Mouse (Mus musculus) T-cell, adult 2 months (primary cell): ENCODE results near the gene Phox2a.
A peak's percentile ranks its signal among the peaks of the same experiment; 100 is the strongest.

ENCODE experiments used
- DNase-seq: peaks from one replicate; pipeline ENCODE4 v3.0.0; 2022; ENCODE audit warnings: low spot score

Phox2a gene

DNA sequence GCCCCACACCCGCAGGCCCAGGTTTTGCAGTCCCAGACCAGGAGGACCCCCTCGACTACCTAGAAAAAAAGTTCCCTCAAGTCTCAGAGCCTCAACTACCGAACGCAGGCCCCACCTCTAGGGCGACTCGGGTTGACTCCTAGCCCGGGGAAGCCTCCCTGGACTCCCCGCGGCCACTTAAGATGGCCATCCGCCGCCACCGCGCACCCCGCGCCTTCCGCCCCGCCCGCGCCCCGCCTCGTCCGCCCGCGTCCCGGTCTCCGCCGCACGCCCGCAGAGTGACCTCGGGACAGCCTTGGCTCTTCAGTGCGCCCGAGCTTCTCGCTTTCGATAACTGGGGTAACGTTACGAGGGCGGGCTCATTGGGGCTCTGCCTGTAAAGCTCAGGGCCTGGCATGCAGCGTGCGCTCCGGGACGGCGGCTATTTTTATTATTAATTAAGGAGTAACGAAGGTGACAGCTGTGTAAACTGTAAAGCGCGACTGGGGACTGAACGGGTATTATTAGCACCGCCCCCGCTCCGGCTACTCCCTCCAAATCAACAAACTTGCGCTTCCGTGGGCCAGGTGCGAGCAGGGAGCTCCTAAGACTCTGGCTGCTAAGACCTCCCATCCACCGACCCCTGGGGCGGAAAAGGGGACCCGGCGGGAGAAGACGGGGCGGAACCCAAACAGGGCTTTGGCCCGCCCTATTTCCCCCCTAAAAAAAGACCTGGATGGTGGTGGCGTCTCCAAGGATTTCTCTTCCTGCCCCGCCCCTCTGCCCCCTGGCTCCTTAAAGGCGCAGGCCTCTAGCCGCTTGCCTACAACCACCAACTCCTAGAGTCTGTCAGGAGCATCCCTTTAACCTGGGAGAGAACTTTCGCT is 19.7 kb downstream of the Phox2a start, which contains the start of gene Inppl1:
Inppl1 (minus strand) TSS at position 624 of the 866 bp plus-strand sequence.
- peak; percentile 18 for DNase-seq

DNA sequence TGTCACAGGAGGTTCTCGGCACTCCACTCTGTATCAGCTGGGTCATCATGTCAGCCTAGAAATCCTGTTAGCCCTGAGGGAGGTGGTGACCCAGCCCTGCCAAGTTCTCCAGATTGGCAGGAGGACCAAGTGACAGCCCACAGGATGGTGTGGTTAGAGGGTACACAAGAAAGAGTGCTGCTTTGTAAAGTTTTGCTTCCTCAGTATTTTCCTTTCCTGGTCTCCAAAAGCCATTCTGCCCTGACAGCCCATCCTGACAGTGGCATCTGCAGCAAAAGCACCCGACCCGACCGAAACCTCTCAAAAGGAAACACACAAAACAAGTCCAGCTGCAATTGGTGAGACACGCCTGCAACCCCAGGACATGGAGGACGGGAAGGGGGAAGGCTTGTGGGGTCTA is 26.1 kb downstream of the Phox2a start:
- no peak for DNase-seq

DNA sequence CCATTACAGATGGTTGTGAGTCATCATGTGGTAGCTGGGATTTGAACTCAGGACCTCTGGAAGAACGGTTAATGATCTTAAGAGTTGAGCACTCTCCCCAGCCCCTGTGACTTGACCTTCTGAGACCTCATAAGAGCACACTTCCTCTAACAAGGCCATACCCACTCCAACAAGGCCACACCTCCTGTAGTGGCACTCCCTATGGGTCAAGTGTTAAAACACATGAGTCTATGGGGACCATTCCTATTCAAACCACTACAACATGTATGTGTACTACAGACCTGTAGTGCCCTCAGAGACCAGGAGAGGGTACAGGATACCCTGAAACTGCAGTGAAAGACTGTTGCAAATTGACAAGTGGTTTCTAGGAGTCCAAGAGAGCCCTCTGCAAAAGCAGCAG is 29.8 kb downstream of the Phox2a start:
- no peak for DNase-seq

GRCm38 (mm10) chr7:101851689-101852088 is 33.6 kb downstream of the Phox2a start:
- DNase-seq = no peak

DNA sequence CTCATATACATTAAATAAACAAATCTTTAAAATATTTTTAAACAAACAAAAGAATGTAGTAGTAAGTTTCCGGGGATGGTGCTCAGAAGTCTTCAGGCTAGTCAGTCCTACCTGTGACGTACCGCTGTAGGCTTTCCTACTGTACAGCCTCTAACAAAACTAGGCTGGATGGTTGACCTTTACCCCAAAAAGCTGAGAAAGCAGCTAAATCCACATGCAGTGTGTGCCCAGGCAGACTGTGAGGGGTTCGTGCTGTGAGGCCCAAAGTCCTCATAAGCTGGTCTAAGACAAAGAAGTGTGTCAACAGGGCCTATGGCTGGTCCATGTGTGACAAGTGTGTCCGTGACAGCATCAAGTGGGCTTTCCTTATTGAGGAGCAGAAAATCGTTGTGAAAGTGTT is 34.7 kb downstream of the Phox2a start:
- DNase-seq = no peak

- no peak for DNase-seq
These were observed 35.7 kb downstream of the Phox2a start for GRCm38 (mm10) chr7:101853816-101854215.

- DNase-seq = no peak
These were observed 39.0 kb downstream of the Phox2a start, which contains the start of gene Folr2 for GRCm38 (mm10) chr7:101857094-101857493. Gene Folr2, minus strand, starts transcription at chr7:101857194.

GRCm38 (mm10) chr7:101858362-101858761 is 40.2 kb downstream of the Phox2a start:
- no peak for DNase-seq

GRCm38 (mm10) chr7:101860978-101861377 is 42.9 kb downstream of the Phox2a start:
- DNase-seq = no peak

- no peak for DNase-seq
These were observed 44.2 kb downstream of the Phox2a start for GRCm38 (mm10) chr7:101862291-101862690.

DNA sequence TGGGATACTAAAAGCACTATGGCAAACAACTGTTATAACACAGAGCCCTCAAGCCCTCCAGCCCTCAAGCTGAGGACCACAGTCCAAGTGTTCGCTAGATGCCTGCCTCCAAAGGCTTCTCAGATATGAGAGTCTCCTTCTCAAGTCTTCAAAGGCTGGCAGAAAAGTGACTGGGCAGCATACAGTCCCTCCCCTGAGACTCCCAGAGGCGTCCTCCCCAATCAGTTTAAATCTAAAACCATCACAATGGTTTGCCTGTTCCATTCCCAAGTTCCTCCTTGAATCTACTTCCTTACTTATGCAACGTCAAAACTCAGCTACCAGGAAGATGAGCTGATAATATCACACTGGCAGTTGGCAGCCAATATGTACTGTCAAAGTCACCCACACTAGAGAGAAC is 45.3 kb downstream of the Phox2a start, which contains the start of gene Anapc15:
Anapc15 (plus strand) TSS at position 301 of the 400 bp plus-strand sequence.
- DNase-seq = no peak

- DNase-seq = no peak
These were observed 48.6 kb downstream of the Phox2a start for GRCm38 (mm10) chr7:101866491-101867265.

GRCm38 (mm10) chr7:101867482-101867881 is 49.4 kb downstream of the Phox2a start:
- no peak for DNase-seq

DNA sequence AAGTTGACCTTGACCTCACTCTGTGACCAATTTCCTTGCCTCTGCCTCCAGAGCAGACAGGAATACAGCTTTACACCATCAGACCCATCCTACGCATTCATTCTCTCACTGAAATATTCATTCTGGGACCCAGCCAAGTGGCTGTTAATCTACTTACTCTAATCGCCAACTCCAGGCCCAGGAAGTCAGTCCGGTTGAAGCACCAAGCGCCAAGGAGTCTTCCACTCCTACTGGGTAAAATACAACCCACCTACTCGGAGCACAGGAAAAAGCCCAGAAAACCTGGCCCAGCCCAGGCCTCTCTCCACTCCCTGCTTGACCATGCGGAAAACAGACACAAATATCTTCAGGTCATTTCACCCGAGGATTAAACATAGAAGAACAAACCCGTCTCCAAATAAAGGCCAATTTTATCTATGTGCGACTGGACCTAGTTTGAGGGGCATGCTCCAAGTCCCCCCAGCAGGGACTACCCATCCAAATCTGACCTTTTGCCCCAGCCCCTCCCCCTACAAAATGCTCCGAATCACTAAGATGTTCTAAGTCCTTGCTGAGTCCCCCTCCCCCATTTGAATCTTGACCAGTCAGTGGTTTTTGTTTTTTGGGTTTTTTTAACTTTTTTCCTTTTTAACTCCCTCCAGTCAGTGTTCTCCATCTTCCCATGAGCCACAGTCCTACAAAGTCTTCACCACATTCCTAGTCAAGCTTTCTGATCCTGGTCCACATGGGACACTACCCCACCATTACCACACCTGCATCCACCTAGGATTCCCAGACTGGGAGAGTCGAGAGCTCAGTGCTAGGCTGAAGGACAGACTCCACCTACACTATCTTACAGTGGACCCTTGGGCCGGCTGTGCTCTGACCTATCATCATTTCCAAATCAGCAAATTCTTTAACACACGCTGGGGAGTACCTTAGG is 50.4 kb downstream of the Phox2a start:
- DNase-seq = no peak

DNA sequence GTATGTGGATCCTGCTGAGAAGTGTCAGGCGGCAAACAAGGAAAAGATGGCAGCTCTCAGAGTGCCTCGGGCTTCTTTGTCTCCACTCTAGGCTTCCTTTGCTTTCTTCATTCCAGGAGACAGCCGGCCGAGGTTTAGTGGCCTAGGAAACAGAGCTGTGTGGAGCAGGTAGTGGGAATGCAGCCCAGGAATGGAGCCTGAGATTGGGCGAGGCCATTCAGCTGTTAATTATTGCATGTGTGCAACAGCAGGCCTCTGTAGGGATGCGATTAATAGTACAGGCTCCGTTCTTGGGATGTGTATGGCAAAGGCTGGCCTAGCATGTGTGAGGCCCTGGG is 51.0 kb downstream of the Phox2a start:
- no peak for DNase-seq

- DNase-seq = no peak
These were observed 52.5 kb downstream of the Phox2a start, which contains the start of gene Folr1 for GRCm38 (mm10) chr7:101870629-101871028. Gene Folr1, minus strand, starts transcription at chr7:101870788.

DNA sequence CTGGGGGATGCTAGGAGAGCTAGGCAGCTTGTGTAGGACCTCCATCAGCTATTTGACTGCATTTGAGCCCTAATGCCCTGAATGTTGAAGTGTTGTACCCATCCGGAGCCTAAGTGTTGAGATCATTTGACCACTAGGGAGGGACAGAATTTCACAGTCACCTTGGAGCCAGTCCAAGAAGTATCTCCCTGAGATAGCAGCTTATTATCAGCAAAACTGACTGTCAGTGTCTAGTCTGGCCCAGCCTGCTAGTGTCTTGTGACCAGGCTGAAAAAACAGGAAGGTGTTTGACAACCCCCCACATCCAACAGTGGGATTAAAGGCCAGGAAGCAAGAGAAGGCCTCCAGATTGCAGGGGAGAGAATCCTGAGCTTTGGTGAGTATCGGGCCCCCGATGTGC is 53.2 kb downstream of the Phox2a start:
- no peak for DNase-seq
